Mouse (Mus musculus) layer of hippocampus, postnatal 25 days (tissue): Measurements from ENCODE around the gene Tfcp2l1. TPM values are rescaled to one million over a fixed set of nuclear protein-coding genes. Genes with fewer than 3 reads are reported as not detected.

Experiments used
- DNase-seq, 2 experiments: peaks; one replicate each; pipeline ENCODE4 v3.0.0; 2022; ENCODE audit warnings: mixed read lengths in 2 of 2, low spot score in 1 of 2; ENCODE audit errors: extremely low spot score in 1 of 2
- total RNA-seq, 2 experiments: library from RNA; stranded (reverse); gene quantifications; 2 replicates each; pipeline ENCODE4 v1.2.3; 2021

Tfcp2l1 gene
- total RNA-seq, 2 experiments from 2014 or later, result 1.8 to 2.0 TPM

DNA sequence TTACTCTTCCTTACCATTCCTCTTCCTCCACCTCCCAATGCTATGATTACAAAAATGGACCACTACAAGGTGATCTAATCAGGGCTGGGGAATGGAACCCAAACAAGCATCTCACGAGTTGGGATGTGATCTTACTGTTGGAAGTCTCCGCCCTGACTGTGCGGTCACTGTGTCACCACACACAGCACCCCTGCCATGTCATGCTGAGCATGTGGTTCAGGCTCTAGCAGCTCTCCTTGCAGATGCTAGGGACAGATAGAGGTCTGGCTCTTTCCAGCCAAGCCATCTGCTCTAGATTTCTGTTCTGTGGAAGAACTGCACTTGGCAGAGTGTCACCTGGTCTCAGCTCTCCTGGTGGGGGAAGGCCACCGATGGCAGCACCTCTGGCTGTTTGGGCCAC lies 99.3 kb downstream of the Tfcp2l1 start:
- DNase-seq, result no peak

DNA sequence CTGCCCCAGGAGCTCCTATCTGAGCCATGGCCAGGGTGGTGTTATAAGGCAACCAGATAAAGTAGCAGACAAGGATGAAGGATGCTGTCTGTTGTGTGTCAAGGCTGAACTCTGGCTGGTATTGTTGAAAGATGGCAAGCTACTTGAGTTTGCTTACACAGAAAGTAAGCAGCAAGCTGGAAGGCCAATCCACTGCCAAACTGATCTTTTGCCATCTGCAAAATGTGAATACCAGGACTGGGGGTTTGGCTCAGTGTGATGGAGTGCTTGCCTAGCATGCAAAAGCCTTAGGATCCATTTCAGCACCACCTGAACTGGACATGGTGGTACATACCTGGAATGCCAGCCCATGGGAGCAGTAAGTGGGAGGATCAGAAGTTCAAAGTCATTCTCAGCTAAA lies 101.1 kb downstream of the Tfcp2l1 start:
- no peak for DNase-seq

Other genes with a start within 250 kb of the Tfcp2l1 start
- 100 to 1,000 TPM in 1 of 2 experiments, 10 to 100 TPM in 1; 88.7 to 103 TPM for gene Clasp1, start 238.9 kb upstream of the Tfcp2l1 start, total RNA-seq